Mouse (Mus musculus) cortical plate, adult 2 months (tissue): ENCODE data around the gene Dnase1.
"Not testable (repeated sequence)": the region's sequence is repeated elsewhere in the genome, so short reads cannot be mapped to it uniquely, and the experiment has no call there.

Source experiments
- CTCF ChIP-seq: fragments of 200-500 bp; IDR thresholded peaks from 2 replicates; pipeline ENCODE4 v1.5.1; 2011; ENCODE audit warnings: mild to moderate bottlenecking, control low read depth, low read length; ENCODE audit not compliant: insufficient read depth; ENCODE audit errors: extremely low read depth
- POLR2A ChIP-seq: fragments of 200-500 bp; IDR thresholded peaks from 2 replicates; pipeline ENCODE4 v1.6.1; 2011; ENCODE audit warnings: mild to moderate bottlenecking, low read length, control low read depth; ENCODE audit not compliant: insufficient read depth; ENCODE audit errors: extremely low read depth

DNA sequence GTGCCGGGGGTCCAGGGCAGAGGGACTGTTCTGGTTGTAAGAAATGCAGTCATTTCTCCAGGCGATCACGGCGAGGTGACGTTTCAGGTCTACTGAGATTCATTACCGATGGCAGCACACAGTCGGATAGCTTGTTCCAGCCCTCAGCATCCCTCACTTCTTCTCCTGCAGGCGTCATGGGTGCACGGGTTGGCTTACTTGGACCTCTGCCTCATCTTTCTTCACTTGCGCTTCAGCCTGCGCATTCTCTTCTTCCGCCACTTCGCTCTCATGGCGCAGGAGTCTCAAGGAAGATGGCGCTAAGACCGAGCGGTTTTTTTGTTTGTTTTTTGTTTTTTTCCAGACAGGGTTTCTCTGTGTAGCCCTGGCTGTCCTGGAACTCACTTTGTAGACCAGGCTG lies 20.0 kb upstream of the Dnase1 start:
- not testable (repeated sequence) for TF ChIP-seq POLR2A, CTCF
